Mouse (Mus musculus): Measurements from ENCODE around the gene Efna5.

GRCm38 (mm10) chr17:62598716-62599490 lies 282.2 kb downstream of the Efna5 start:
- TF ChIP-seq CTCF (IDR thresholded peaks at IDR 0.05; ENCODE audit: low read depth, low read length) (no peak), TAL1 (conservative IDR thresholded peaks at IDR 0.05; ENCODE audit: low read depth, low read length) (no peak), POLR2AphosphoS5 (IDR thresholded peaks at IDR 0.05; ENCODE audit: insufficient replicate concordance, low read depth, low read length) (no peak)
